ENCODE assay signal across 8 mouse cellular contexts in genomic region chr4:119204672-119205071, GRCm38 (mm10). TPM values are rescaled to one million over a fixed set of nuclear protein-coding genes. Genes with fewer than 3 reads are reported as not detected.
DNase-seq lines count a peak whose midpoint lies in the region; ATAC-seq and TF ChIP-seq lines count a peak whose summit lies in the region.

No protein-coding gene starts in this region.

- no peak for TF ChIP-seq POLR2A in MEL (IDR thresholded peaks at IDR 0.05; ENCODE audit: control insufficient read depth in 1 of 2, insufficient read depth in 1 of 2, low read depth in 1 of 2, low read length in 2 of 2, poor library complexity in 1 of 2)

- intact Hi-C loops in heart, postnatal 10 days (cut with DNase I) = loop anchor here (1.0 to 2.0 kb wide), 2 partner anchors 46 to 199 kb away; no protein-coding TSS in a partner anchor

- no peak overlapping the region for H3K27ac ChIP-seq in MEL (ENCODE audit: control insufficient read depth, low read depth, low read length)
- H3K27ac ChIP-seq in liver, postnatal 0 days (ENCODE audit: low read depth) = no peak overlapping the region
- no peak overlapping the region for H3K27ac ChIP-seq in neural tube, embryonic 15.5 days (replicated peaks)

- peak; percentile 97 for TF ChIP-seq RAD21 in MEL (IDR thresholded peaks at IDR 0.05; ENCODE audit: low read depth, low read length)

- H3K9me3 ChIP-seq in MEL (replicated peaks; ENCODE audit: insufficient read depth, low read length) = no peaks in the 10 kb centered on the region
- no peaks in the 10 kb centered on the region for H3K9me3 ChIP-seq in liver, postnatal 0 days (ENCODE audit: low read length)
- no peaks in the 10 kb centered on the region for H3K9me3 ChIP-seq in neural tube, embryonic 15.5 days (replicated peaks)

- DNase-seq in 3T3-L1 (ENCODE audit: low read depth, low spot score) = peak; percentile 67
- peak; percentile 82 for DNase-seq in MEL (ENCODE audit: low read depth, low spot score)
- peak; percentile 87 for DNase-seq in embryo, embryonic 11 days
- peak; percentile 65 to 75 for DNase-seq in heart, postnatal 10 days
- DNase-seq in kidney, postnatal 25 days = peak; percentile 70 to 82
- DNase-seq in liver, postnatal 0 days = peak; percentile 76
- DNase-seq in thymus, postnatal 10 days (ENCODE audit: low spot score in 2 of 2) = peak; percentile 13 to 55

- H3K79me2 ChIP-seq in MEL (ENCODE audit: control insufficient read depth, insufficient read depth, low read length, poor library complexity) = no peaks in the 10 kb centered on the region

- no peaks in the 10 kb centered on the region for H3K27me3 ChIP-seq in MEL (ENCODE audit: control insufficient read depth in 1 of 2, insufficient read depth in 2 of 2, low read length in 2 of 2)
- H3K27me3 ChIP-seq in liver, postnatal 0 days (ENCODE audit: insufficient read depth, low read length) = no peaks in the 10 kb centered on the region
- H3K27me3 ChIP-seq in neural tube, embryonic 15.5 days (replicated peaks) = no peaks in the 10 kb centered on the region

- TF ChIP-seq EP300 in MEL (IDR thresholded peaks at IDR 0.05; ENCODE audit: low read depth in 1 of 2, low read length in 2 of 2) = no peak
- TF ChIP-seq EP300 in liver, postnatal 0 days (IDR thresholded peaks at IDR 0.05; ENCODE audit: low read depth) = no peak

- H3K4me3 ChIP-seq in MEL (ENCODE audit: control insufficient read depth in 1 of 2, insufficient read depth in 1 of 2, low read depth in 2 of 2, low read length in 2 of 2) = no peak overlapping the region
- no peak overlapping the region for H3K4me3 ChIP-seq in liver, postnatal 0 days (ENCODE audit: low read depth, low read length)
- no peak overlapping the region for H3K4me3 ChIP-seq in neural tube, embryonic 15.5 days (replicated peaks)

- no peak overlapping the region for H3K9ac ChIP-seq in MEL (ENCODE audit: control insufficient read depth, low read depth, low read length, poor library complexity, severe bottlenecking)
- H3K9ac ChIP-seq in liver, postnatal 0 days (replicated peaks) = no peak overlapping the region
- H3K9ac ChIP-seq in neural tube, embryonic 15.5 days (replicated peaks) = peak overlapping the region; percentile 20; the same call in 1 of the 2 replicates

- H3K4me2 ChIP-seq in liver, postnatal 0 days (ENCODE audit: low read depth, low read length) = no peak overlapping the region
- H3K4me2 ChIP-seq in neural tube, embryonic 15.5 days = no peak overlapping the region

- peak in 2 of 3 experiments; percentile 87 to 96; a peak in 5 of 6 replicates for TF ChIP-seq CTCF in MEL (IDR thresholded peaks at IDR 0.05 in 2 of 3, conservative IDR thresholded peaks at IDR 0.05 in 1 of 3; ENCODE audit: control insufficient read depth in 1 of 3, insufficient read depth in 1 of 3, low read depth in 2 of 3, low read length in 3 of 3, poor library complexity in 1 of 3, severe bottlenecking in 1 of 3)
- TF ChIP-seq CTCF in liver, postnatal 0 days (IDR thresholded peaks at IDR 0.05; ENCODE audit: low read depth) = peak; percentile 98

- no peaks in the 10 kb centered on the region for H3K36me3 ChIP-seq in MEL (ENCODE audit: control insufficient read depth in 1 of 2, insufficient read depth in 2 of 2, low read length in 2 of 2)
- no peaks in the 10 kb centered on the region; the same call in 1 of the 2 replicates for H3K36me3 ChIP-seq in liver, postnatal 0 days (replicated peaks; ENCODE audit: insufficient read depth, low read length)
- H3K36me3 ChIP-seq in neural tube, embryonic 15.5 days = peaks cover 14% of the 10 kb centered on the region

- ATAC-seq in liver, postnatal 0 days = peak; percentile 62
- peak; percentile 71 for ATAC-seq in neural tube, embryonic 15.5 days (ENCODE audit: low FRiP score)

- 17% methylated on average over 8 of the region's 8 CpGs for WGBS in liver, postnatal 0 days (ENCODE audit: insufficient replicate concordance)
- 16% methylated on average over 8 of the region's 8 CpGs for WGBS in neural tube, embryonic 15.5 days

- H3K4me1 ChIP-seq in MEL (ENCODE audit: control insufficient read depth in 1 of 2, insufficient read depth in 2 of 2, low read length in 2 of 2) = peaks cover 0 to 3% of the 10 kb centered on the region in 2 experiments; a peak in 1 of 4 replicates
- H3K4me1 ChIP-seq in liver, postnatal 0 days (ENCODE audit: insufficient read depth) = no peaks in the 10 kb centered on the region
- H3K4me1 ChIP-seq in neural tube, embryonic 15.5 days = no peaks in the 10 kb centered on the region

TF ChIP-seq in MEL, 35 proteins besides CTCF, POLR2A, EP300 and RAD21:
- no peak for TF ChIP-seq ELF1 (IDR thresholded peaks at IDR 0.05; ENCODE audit: low read depth, low read length)
- TF ChIP-seq ZKSCAN1 (IDR thresholded peaks at IDR 0.05; ENCODE audit: low read depth, low read length) = no peak
- no peak for TF ChIP-seq GATA1 (IDR thresholded peaks at IDR 0.05; ENCODE audit: low read depth, low read length)
- peak; percentile 98 for TF ChIP-seq SMC3 (IDR thresholded peaks at IDR 0.05; ENCODE audit: low read depth, low read length)
- TF ChIP-seq POLR2AphosphoS5 (IDR thresholded peaks at IDR 0.05; ENCODE audit: borderline replicate concordance, low read depth, low read length) = no peak
- TF ChIP-seq BHLHE40 (IDR thresholded peaks at IDR 0.05; ENCODE audit: borderline replicate concordance, low read depth, low read length) = 0 out of 2 replicates have a peak, but pooled peaks have one; percentile 23
- TF ChIP-seq ZC3H11A (IDR thresholded peaks at IDR 0.05; ENCODE audit: low read depth, low read length) = peak; percentile 94
- TF ChIP-seq SIN3A (IDR thresholded peaks at IDR 0.05; ENCODE audit: low read length) = peak; percentile 65; the same call in 1 of the 2 replicates
- TF ChIP-seq MYC (IDR thresholded peaks at IDR 0.05; ENCODE audit: low read depth, low read length) = peak; percentile 64; the same call in 1 of the 2 replicates

RNA-seq across cellular contexts. Expression of gene Svbp, which starts 9.6 kb away (rescaled TPM):
- 63.7 and 64.7 TPM in 2 replicates for total RNA-seq in MEL (2012; rRNA removed)
- 100 to 1,000 TPM in 1 of 2 experiments, not detected in 1; 131 TPM for polyA plus RNA-seq in MEL (2012; ENCODE audit: insufficient read depth in 1 of 2, insufficient read length in 2 of 2, low read depth in 1 of 2, low replicate concordance in 2 of 2, missing spikeins in 1 of 2)
- total RNA-seq in heart, postnatal 10 days (2021) = 10 to 100 TPM; 30.0 to 30.9 TPM
- polyA plus RNA-seq in liver, postnatal 0 days (2015; fragmentation: Nextera tagmentation; extraction: Ambion mirVana) = 54.8 and 61.3 TPM in 2 replicates
- polyA plus RNA-seq in neural tube, embryonic 15.5 days (2015; fragmentation: Nextera tagmentation; extraction: Ambion mirVana) = 198 and 242 TPM in 2 replicates

RNA-seq across cellular contexts. Expression of gene Tmem269, which starts 13.3 kb away (rescaled TPM):
- total RNA-seq in MEL (2012; rRNA removed) = not detected in 2 replicates
- under 1 TPM in 1 of 2 experiments, not detected in 1; 0.07 TPM for polyA plus RNA-seq in MEL (2012; ENCODE audit: insufficient read depth in 1 of 2, insufficient read length in 2 of 2, low read depth in 1 of 2, low replicate concordance in 2 of 2, missing spikeins in 1 of 2)
- not detected for total RNA-seq in heart, postnatal 10 days (2021)
- polyA plus RNA-seq in liver, postnatal 0 days (2015; fragmentation: Nextera tagmentation; extraction: Ambion mirVana) = not detected in 2 replicates
- 0.29 and 0.54 TPM in 2 replicates for polyA plus RNA-seq in neural tube, embryonic 15.5 days (2015; fragmentation: Nextera tagmentation; extraction: Ambion mirVana)

RNA-seq across cellular contexts. Expression of gene Ermap, which starts 14.9 kb away (rescaled TPM):
- 125 and 138 TPM in 2 replicates for total RNA-seq in MEL (2012; rRNA removed)
- 100 to 1,000 TPM in 1 of 2 experiments, 10 to 100 TPM in 1; 44.1 to 247 TPM for polyA plus RNA-seq in MEL (2012; ENCODE audit: insufficient read depth in 1 of 2, insufficient read length in 2 of 2, low read depth in 1 of 2, low replicate concordance in 2 of 2, missing spikeins in 1 of 2)
- total RNA-seq in heart, postnatal 10 days (2021) = under 1 TPM in 1 of 2 experiments, not detected in 1; 0.12 TPM
- 125 and 144 TPM in 2 replicates for polyA plus RNA-seq in liver, postnatal 0 days (2015; fragmentation: Nextera tagmentation; extraction: Ambion mirVana)
- polyA plus RNA-seq in neural tube, embryonic 15.5 days (2015; fragmentation: Nextera tagmentation; extraction: Ambion mirVana) = 0.79 and 1.2 TPM in 2 replicates

RNA-seq across cellular contexts. Expression of gene AU022252, which starts 27.8 kb away (rescaled TPM):
- total RNA-seq in MEL (2012; rRNA removed) = 12.3 and 12.8 TPM in 2 replicates
- 10 to 100 TPM in 1 of 2 experiments, not detected in 1; 24.9 TPM for polyA plus RNA-seq in MEL (2012; ENCODE audit: insufficient read depth in 1 of 2, insufficient read length in 2 of 2, low read depth in 1 of 2, low replicate concordance in 2 of 2, missing spikeins in 1 of 2)
- 10 to 100 TPM; 13.8 to 18.2 TPM for total RNA-seq in heart, postnatal 10 days (2021)
- 26.6 and 27.8 TPM in 2 replicates for polyA plus RNA-seq in liver, postnatal 0 days (2015; fragmentation: Nextera tagmentation; extraction: Ambion mirVana)
- polyA plus RNA-seq in neural tube, embryonic 15.5 days (2015; fragmentation: Nextera tagmentation; extraction: Ambion mirVana) = 26.0 and 29.2 TPM in 2 replicates

RNA-seq across cellular contexts. Expression of gene P3h1, which starts 28.0 kb away (rescaled TPM):
- total RNA-seq in MEL (2012; rRNA removed) = 12.9 and 15.7 TPM in 2 replicates
- polyA plus RNA-seq in MEL (2012; ENCODE audit: insufficient read depth in 1 of 2, insufficient read length in 2 of 2, low read depth in 1 of 2, low replicate concordance in 2 of 2, missing spikeins in 1 of 2) = 10 to 100 TPM in 1 of 2 experiments, not detected in 1; 30.2 TPM
- total RNA-seq in heart, postnatal 10 days (2021) = 10 to 100 TPM; 23.5 to 24.7 TPM
- polyA plus RNA-seq in liver, postnatal 0 days (2015; fragmentation: Nextera tagmentation; extraction: Ambion mirVana) = 11.8 and 12.1 TPM in 2 replicates
- 14.1 and 14.9 TPM in 2 replicates for polyA plus RNA-seq in neural tube, embryonic 15.5 days (2015; fragmentation: Nextera tagmentation; extraction: Ambion mirVana)

Comparison
In these comparisons a context has a peak if more than half of its experiments do, and no peak if none do; other contexts are left out.
1. DNase-seq: peak in every context shown above with its lines; median percentile 87 in embryo, embryonic 11 days; 82 in MEL; 76 in kidney, postnatal 25 days; 76 in liver, postnatal 0 days; 70 in heart, postnatal 10 days; 67 in 3T3-L1; 34 in thymus, postnatal 10 days.
2. RNA of gene Ermap, which starts 14.9 kb away (polyA plus RNA-seq): 44.1 to 247 TPM in MEL and 125 to 144 TPM in liver, postnatal 0 days; 0.79 to 1.2 TPM in neural tube, embryonic 15.5 days; every median in the first group is over 10 times any median in the second.